In the genomic region with DNA sequence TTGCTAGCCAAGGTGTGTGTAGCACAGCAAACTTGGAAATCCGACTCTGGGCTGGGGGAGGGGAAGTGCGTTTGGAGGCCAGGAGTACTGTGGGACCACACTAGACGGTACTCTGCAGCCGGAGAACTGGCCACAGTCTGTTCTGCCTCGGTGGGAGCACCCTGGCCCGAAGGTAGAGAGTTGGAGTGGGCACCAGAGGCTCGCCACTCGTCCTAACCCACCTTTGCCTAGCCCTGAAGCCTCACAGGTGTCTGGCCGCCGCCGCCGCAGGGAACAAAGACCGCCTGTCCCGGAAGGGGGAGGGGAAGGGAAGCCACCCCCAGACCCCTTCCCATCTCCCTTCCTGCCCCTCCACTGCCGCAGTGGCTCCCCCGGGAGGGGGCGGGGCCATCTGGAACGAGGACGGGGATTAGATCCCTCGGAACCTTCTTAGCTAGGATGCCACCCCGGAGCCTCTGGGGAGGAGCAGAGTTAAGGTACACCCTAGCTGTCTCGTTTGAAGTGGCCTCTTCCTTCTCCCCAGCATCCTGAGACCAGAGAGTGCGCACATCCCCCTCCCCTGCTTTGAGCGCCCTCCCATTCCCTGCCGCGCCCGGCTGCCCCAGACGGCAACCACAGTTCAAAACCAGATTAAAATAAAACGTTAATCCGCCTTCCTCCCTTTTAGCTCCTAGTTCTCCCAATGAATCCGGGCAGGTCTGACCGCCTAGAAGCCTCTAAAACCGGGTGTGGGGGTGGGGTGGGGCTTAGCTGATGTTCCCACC, we compare ENCODE assay signal across 8 mouse cellular contexts.
DNase-seq lines count a peak whose midpoint lies in the region; ATAC-seq lines count a peak whose summit lies in the region.

No protein-coding gene starts in this region.

- no peak for DNase-seq in heart, postnatal 4 days
- DNase-seq in ES-CJ7 (ENCODE audit: low read depth, low spot score) = peak; percentile 93
- DNase-seq in forebrain, embryonic 14.5 days (ENCODE audit: low spot score) = no peak
- DNase-seq in testis, postnatal 10 days (ENCODE audit: low spot score) = peak; percentile 63
- DNase-seq in ovary, adult 18-20 months (ENCODE audit: low spot score) = no peak
- DNase-seq in spleen, postnatal 14 days (ENCODE audit: low spot score in 2 of 2) = no peak

- no peaks in the 10 kb centered on the region for H3K9me3 ChIP-seq in heart, embryonic 13.5 days
- peaks cover 4% of the 10 kb centered on the region; the same call in 1 of the 2 replicates for H3K9me3 ChIP-seq in forebrain, embryonic 14.5 days (replicated peaks; ENCODE audit: control insufficient read depth, low read length)
- H3K9me3 ChIP-seq in liver, embryonic 16.5 days (replicated peaks; ENCODE audit: control insufficient read depth, low read length) = no peaks in the 10 kb centered on the region

- H3K4me1 ChIP-seq in heart, embryonic 13.5 days = peaks cover 53% of the 10 kb centered on the region
- peaks cover 7% of the 10 kb centered on the region; the same call in 1 of the 2 replicates for H3K4me1 ChIP-seq in forebrain, embryonic 14.5 days (ENCODE audit: control insufficient read depth, insufficient read depth, low read length)
- H3K4me1 ChIP-seq in liver, embryonic 16.5 days (ENCODE audit: control insufficient read depth, low read depth, low read length) = peaks cover 29% of the 10 kb centered on the region

- no peaks in the 10 kb centered on the region for H3K36me3 ChIP-seq in heart, embryonic 13.5 days
- no peaks in the 10 kb centered on the region for H3K36me3 ChIP-seq in forebrain, embryonic 14.5 days (ENCODE audit: control insufficient read depth, insufficient read depth, low read length)
- no peaks in the 10 kb centered on the region for H3K36me3 ChIP-seq in liver, embryonic 16.5 days (ENCODE audit: control insufficient read depth, insufficient read depth)

- no peak overlapping the region for H3K9ac ChIP-seq in heart, embryonic 13.5 days
- no peak overlapping the region for H3K9ac ChIP-seq in forebrain, embryonic 14.5 days (ENCODE audit: low read length)
- H3K9ac ChIP-seq in liver, embryonic 16.5 days (ENCODE audit: low read depth, low read length) = no peak overlapping the region

- H3K4me3 ChIP-seq in heart, embryonic 13.5 days = peak overlapping the region; percentile 44
- peak overlapping the region; percentile 19; the same call in 1 of the 2 replicates for H3K4me3 ChIP-seq in forebrain, embryonic 14.5 days (ENCODE audit: low read depth, low read length)
- H3K4me3 ChIP-seq in liver, embryonic 16.5 days (ENCODE audit: low read depth, low read length) = peak overlapping the region; percentile 53

- H3K27me3 ChIP-seq in heart, embryonic 13.5 days (replicated peaks) = peaks cover 99% of the 10 kb centered on the region
- peaks cover 97% of the 10 kb centered on the region for H3K27me3 ChIP-seq in forebrain, embryonic 14.5 days (replicated peaks; ENCODE audit: control insufficient read depth, insufficient read depth, low read length)
- H3K27me3 ChIP-seq in liver, embryonic 16.5 days (ENCODE audit: control insufficient read depth, insufficient read depth, low read depth, low read length) = peaks cover 99% of the 10 kb centered on the region

- ATAC-seq in heart, embryonic 13.5 days (ENCODE audit: extremely low read depth, insufficient number of reproducible peaks, low FRiP score, low TSS enrichment) = no peak
- ATAC-seq in forebrain, embryonic 14.5 days = no peak
- peak; percentile 5; the same call in 1 of the 2 replicates for ATAC-seq in liver, embryonic 16.5 days (ENCODE audit: low read depth)

- H3K27ac ChIP-seq in heart, embryonic 13.5 days (replicated peaks) = no peak overlapping the region
- H3K27ac ChIP-seq in forebrain, embryonic 14.5 days (ENCODE audit: low read depth, low read length) = no peak overlapping the region
- no peak overlapping the region for H3K27ac ChIP-seq in liver, embryonic 16.5 days (ENCODE audit: low read length)

- WGBS in heart, embryonic 13.5 days = under 1% methylated on average over 31 of the region's 33 CpGs
- WGBS in forebrain, embryonic 14.5 days = under 1% methylated on average over 32 of the region's 33 CpGs
- WGBS in liver, embryonic 16.5 days (ENCODE audit: insufficient replicate concordance) = under 1% methylated on average over 31 of the region's 33 CpGs

- H3K4me2 ChIP-seq in heart, embryonic 13.5 days = peak overlapping the region; percentile 68
- H3K4me2 ChIP-seq in forebrain, embryonic 14.5 days (ENCODE audit: low read length) = peak overlapping the region; percentile 36
- H3K4me2 ChIP-seq in liver, embryonic 16.5 days (ENCODE audit: low read depth, low read length) = peak overlapping the region; percentile 58

Comparison
In these comparisons a context has a peak if more than half of its experiments do, and no peak if none do; other contexts are left out.
1. DNase-seq: peak in ES-CJ7 (single experiment) and testis, postnatal 10 days (single experiment); none in heart, postnatal 4 days (single experiment), forebrain, embryonic 14.5 days (single experiment), ovary, adult 18-20 months (single experiment) and spleen, postnatal 14 days (0 of 2).
2. Peak in every context shown above with its lines, with median percentiles within 50 percentile points of each other: H3K4me2 ChIP-seq and H3K4me3 ChIP-seq.